Comparison of ENCODE assay signal across 24 mouse cellular contexts in genomic region chr9:121514462-121514861, GRCm38 (mm10). TPM values are rescaled to one million over a fixed set of nuclear protein-coding genes. Genes with fewer than 3 reads are reported as not detected.
A peak's percentile ranks its signal among the peaks of the same experiment; 100 is the strongest.
DNase-seq lines count a peak whose midpoint lies in the region; ATAC-seq and TF ChIP-seq lines count a peak whose summit lies in the region.
"Had no signal": no experiment of that assay in that cellular context is flagged by ENCODE, and none has a peak within 500 bp of the region (broad histone marks: within the 10 kb centered on the region; RNA-seq: fewer than 3 reads in every experiment).

No protein-coding gene starts in this region.

- 86% methylated on average over 5 of the region's 5 CpGs for WGBS in hindbrain, embryonic 10.5 days
- WGBS in hindbrain, embryonic 12.5 days, result 89% methylated on average over 5 of the region's 5 CpGs
- WGBS in intestine, embryonic 16.5 days, result 71% methylated on average over 5 of the region's 5 CpGs
- WGBS in intestine, embryonic 15.5 days, result 72% methylated on average over 5 of the region's 5 CpGs
- WGBS in intestine, postnatal 0 days, result 54% methylated on average over 5 of the region's 5 CpGs

- no peak for DNase-seq in hindbrain, embryonic 10.5 days (ENCODE audit: low spot score)
- peak; percentile 18 for DNase-seq in adipocyte (ENCODE audit: low spot score)
- no peak for DNase-seq in left cerebral cortex, adult 8-10 months (ENCODE audit: low spot score in 2 of 2)
- DNase-seq in gastrocnemius, postnatal 36 days, result no peak
- DNase-seq: adrenal gland, adult 8-10 months; adrenal gland, postnatal 10 days; adrenal gland, postnatal 14 days; adrenal gland, postnatal 25 days; adrenal gland, postnatal 36 days; B cell, adult 2 months; cerebellum, adult 11 months; cerebellum, adult 11-12 months; cerebellum, adult 18-20 months had no signal

- H3K4me3 ChIP-seq in hindbrain, embryonic 10.5 days, result no peak overlapping the region
- no peak overlapping the region for H3K4me3 ChIP-seq in hindbrain, embryonic 12.5 days
- H3K4me3 ChIP-seq in intestine, embryonic 16.5 days (ENCODE audit: low read length), result no peak overlapping the region
- no peak overlapping the region for H3K4me3 ChIP-seq in intestine, embryonic 15.5 days (replicated peaks)
- H3K4me3 ChIP-seq in intestine, postnatal 0 days (ENCODE audit: low read depth, low read length), result no peak overlapping the region

- peaks cover 7% of the 10 kb centered on the region; the same call in 1 of the 2 replicates for H3K4me1 ChIP-seq in hindbrain, embryonic 10.5 days (replicated peaks)
- H3K4me1 ChIP-seq in hindbrain, embryonic 12.5 days, result no peaks in the 10 kb centered on the region
- peaks cover 4% of the 10 kb centered on the region; the same call in 1 of the 2 replicates for H3K4me1 ChIP-seq in intestine, embryonic 16.5 days (ENCODE audit: control insufficient read depth, insufficient read depth, low read length)
- no peaks in the 10 kb centered on the region for H3K4me1 ChIP-seq in intestine, embryonic 15.5 days (replicated peaks)
- no peaks in the 10 kb centered on the region; the same call in 1 of the 2 replicates for H3K4me1 ChIP-seq in intestine, postnatal 0 days (replicated peaks; ENCODE audit: control insufficient read depth, insufficient read depth, low read length)

- intact Hi-C loops in gastrocnemius, postnatal 36 days (cut with DNase I), result no loop called here

- 0 out of 2 replicates have a peak, but pooled peaks have one; percentile 15 for TF ChIP-seq CTCF in intestine, postnatal 0 days (IDR thresholded peaks at IDR 0.05; ENCODE audit: low read depth)

- no peaks in the 10 kb centered on the region for H3K36me3 ChIP-seq in hindbrain, embryonic 10.5 days
- H3K36me3 ChIP-seq in hindbrain, embryonic 12.5 days, result no peaks in the 10 kb centered on the region
- H3K36me3 ChIP-seq in intestine, embryonic 16.5 days (ENCODE audit: control insufficient read depth, insufficient read depth, low read length), result no peaks in the 10 kb centered on the region
- no peaks in the 10 kb centered on the region for H3K36me3 ChIP-seq in intestine, embryonic 15.5 days
- no peaks in the 10 kb centered on the region for H3K36me3 ChIP-seq in intestine, postnatal 0 days (ENCODE audit: control insufficient read depth, insufficient read depth)
- H3K36me3 ChIP-seq: G1E had no signal

- H3K27ac ChIP-seq in hindbrain, embryonic 10.5 days, result peak overlapping the region; percentile 35; the same call in 1 of the 2 replicates
- H3K27ac ChIP-seq in hindbrain, embryonic 12.5 days, result no peak overlapping the region
- no peak overlapping the region for H3K27ac ChIP-seq in intestine, embryonic 16.5 days (ENCODE audit: low read length)
- H3K27ac ChIP-seq in intestine, embryonic 15.5 days, result no peak overlapping the region
- peak overlapping the region; percentile 50; the same call in 1 of the 2 replicates for H3K27ac ChIP-seq in intestine, postnatal 0 days (ENCODE audit: low read depth, low read length)

- no peak overlapping the region for H3K9ac ChIP-seq in hindbrain, embryonic 12.5 days
- H3K9ac ChIP-seq in intestine, embryonic 16.5 days (ENCODE audit: low read depth, low read length), result no peak overlapping the region
- H3K9ac ChIP-seq in intestine, embryonic 15.5 days, result no peak overlapping the region
- no peak overlapping the region for H3K9ac ChIP-seq in intestine, postnatal 0 days (ENCODE audit: low read depth, low read length)

- no peaks in the 10 kb centered on the region for H3K9me3 ChIP-seq in hindbrain, embryonic 10.5 days
- H3K9me3 ChIP-seq in hindbrain, embryonic 12.5 days (replicated peaks), result no peaks in the 10 kb centered on the region
- no peaks in the 10 kb centered on the region for H3K9me3 ChIP-seq in intestine, embryonic 16.5 days (ENCODE audit: control insufficient read depth, low read length)
- H3K9me3 ChIP-seq in intestine, embryonic 15.5 days, result no peaks in the 10 kb centered on the region
- no peaks in the 10 kb centered on the region for H3K9me3 ChIP-seq in intestine, postnatal 0 days (ENCODE audit: control insufficient read depth)
- H3K9me3 ChIP-seq: G1E had no signal

- H3K27me3 ChIP-seq in hindbrain, embryonic 10.5 days (ENCODE audit: insufficient read depth, poor library complexity, severe bottlenecking), result no peaks in the 10 kb centered on the region; the same call in 1 of the 2 replicates
- H3K27me3 ChIP-seq in hindbrain, embryonic 12.5 days, result peaks cover 4% of the 10 kb centered on the region; the same call in 1 of the 2 replicates
- H3K27me3 ChIP-seq in intestine, embryonic 16.5 days (replicated peaks; ENCODE audit: control insufficient read depth, insufficient read depth, low read length), result 0 out of 2 replicates have a peak, but pooled peaks cover 3% of the 10 kb centered on the region
- H3K27me3 ChIP-seq in intestine, embryonic 15.5 days (replicated peaks), result no peaks in the 10 kb centered on the region
- 0 out of 2 replicates have a peak, but pooled peaks cover 3% of the 10 kb centered on the region for H3K27me3 ChIP-seq in intestine, postnatal 0 days (replicated peaks; ENCODE audit: control insufficient read depth, insufficient read depth, low read length)

- ATAC-seq in hindbrain, embryonic 12.5 days (ENCODE audit: low FRiP score), result no peak
- peak; percentile 52 for ATAC-seq in intestine, embryonic 16.5 days
- ATAC-seq in intestine, embryonic 15.5 days, result no peak
- peak; percentile 80 for ATAC-seq in intestine, postnatal 0 days
- ATAC-seq: activated CD4-positive, CD25-positive, alpha-beta regulatory T cell, adult 4 months; CD4-positive, CD25-positive, alpha-beta regulatory T cell, adult 4 months; Patski had no signal

- no peak overlapping the region for H3K4me2 ChIP-seq in hindbrain, embryonic 12.5 days (replicated peaks)
- no peak overlapping the region for H3K4me2 ChIP-seq in intestine, embryonic 16.5 days (ENCODE audit: low read depth, low read length)
- no peak overlapping the region for H3K4me2 ChIP-seq in intestine, embryonic 15.5 days (replicated peaks)
- H3K4me2 ChIP-seq in intestine, postnatal 0 days (replicated peaks; ENCODE audit: low read depth), result no peak overlapping the region

RNA-seq across cellular contexts. Expression of gene Cck, which starts 19.0 kb away (rescaled TPM):
- polyA plus RNA-seq in hindbrain, embryonic 10.5 days (2016; fragmentation: Nextera tagmentation; extraction: Ambion mirVana), result 1.7 and 2.4 TPM in 2 replicates
- 0.88 and 1.2 TPM in 2 replicates for polyA plus RNA-seq in hindbrain, embryonic 12.5 days (2016; fragmentation: Nextera tagmentation; extraction: Ambion mirVana)
- 65.7 and 70.7 TPM in 2 replicates for polyA plus RNA-seq in intestine, embryonic 16.5 days (2015; fragmentation: Nextera tagmentation; extraction: Ambion mirVana)
- 29.6 and 33.9 TPM in 2 replicates for polyA plus RNA-seq in intestine, embryonic 15.5 days (2015; fragmentation: Nextera tagmentation; extraction: Ambion mirVana)
- polyA plus RNA-seq in intestine, postnatal 0 days (2015; fragmentation: Nextera tagmentation; extraction: Ambion mirVana), result 88.5 and 92.1 TPM in 2 replicates
- 100 to 1,000 TPM; 514 to 621 (median 567) TPM for total RNA-seq in left cerebral cortex, adult 8-10 months (2022)
- 1 to 10 TPM in 1 of 2 experiments, under 1 TPM in 1; 0.43 to 1.2 TPM for total RNA-seq in gastrocnemius, postnatal 36 days (2021)
- total RNA-seq: adrenal gland, postnatal 14 days; adrenal gland, postnatal 25 days; CH12.LX; ES-E14; G1E; MEL had no signal
- polyA plus RNA-seq: activated CD4-positive, CD25-positive, alpha-beta regulatory T cell, adult 4 months; CD4-positive, CD25-positive, alpha-beta regulatory T cell, adult 4 months; G1E; Patski had no signal

Comparison
In these comparisons a context has a peak if more than half of its experiments do, and no peak if none do; other contexts are left out.
1. H3K27ac ChIP-seq: peak in hindbrain, embryonic 10.5 days (single experiment) and intestine, postnatal 0 days (single experiment); none in hindbrain, embryonic 12.5 days (single experiment), intestine, embryonic 16.5 days (single experiment) and intestine, embryonic 15.5 days (single experiment).
2. ATAC-seq: peak in intestine, embryonic 16.5 days (single experiment) and intestine, postnatal 0 days (single experiment); none in hindbrain, embryonic 12.5 days (single experiment) and intestine, embryonic 15.5 days (single experiment).